Mouse (Mus musculus): ENCODE measurements around the gene Brca2. TPM values are rescaled to one million over a fixed set of nuclear protein-coding genes. Genes with fewer than 3 reads are reported as not detected.

The Brca2 gene
- polyA plus RNA-seq, 1 experiment from 2014 or later: 34.1 TPM

- WGBS: 71% methylated on average over 7 of the region's 7 CpGs
- no peaks in the 10 kb centered on the region for H3K9me3 ChIP-seq (ENCODE audit: low read depth, low read length)
- H3K27ac ChIP-seq (ENCODE audit: low read depth): no peak within 1 kb of the TSS
- DNase-seq (no peak), ATAC-seq (ENCODE audit: insufficient read depth) (no peak)
- 0 out of 2 replicates have a peak, but pooled peaks cover 4% of the 10 kb centered on the region for H3K4me1 ChIP-seq (ENCODE audit: insufficient read depth)
- no peak within 1 kb of the TSS for H3K9ac ChIP-seq
- no peak within 1 kb of the TSS for H3K4me3 ChIP-seq (ENCODE audit: low read depth, low read length)
- H3K4me2 ChIP-seq: no peak within 1 kb of the TSS
- peaks cover 18% of the 10 kb centered on the region for H3K27me3 ChIP-seq (ENCODE audit: insufficient read depth, low read length)
- TF ChIP-seq CTCF (IDR thresholded peaks at IDR 0.05; ENCODE audit: low read depth): no peak
- no peaks in the 10 kb centered on the region for H3K36me3 ChIP-seq (ENCODE audit: insufficient read depth)
Observed at GRCm38 (mm10) chr5:150597088-150597487, 74.7 kb downstream of the Brca2 start, which contains the start of gene N4bp2l1. N4bp2l1 (minus strand) TSS chr5:150597188.

DNA sequence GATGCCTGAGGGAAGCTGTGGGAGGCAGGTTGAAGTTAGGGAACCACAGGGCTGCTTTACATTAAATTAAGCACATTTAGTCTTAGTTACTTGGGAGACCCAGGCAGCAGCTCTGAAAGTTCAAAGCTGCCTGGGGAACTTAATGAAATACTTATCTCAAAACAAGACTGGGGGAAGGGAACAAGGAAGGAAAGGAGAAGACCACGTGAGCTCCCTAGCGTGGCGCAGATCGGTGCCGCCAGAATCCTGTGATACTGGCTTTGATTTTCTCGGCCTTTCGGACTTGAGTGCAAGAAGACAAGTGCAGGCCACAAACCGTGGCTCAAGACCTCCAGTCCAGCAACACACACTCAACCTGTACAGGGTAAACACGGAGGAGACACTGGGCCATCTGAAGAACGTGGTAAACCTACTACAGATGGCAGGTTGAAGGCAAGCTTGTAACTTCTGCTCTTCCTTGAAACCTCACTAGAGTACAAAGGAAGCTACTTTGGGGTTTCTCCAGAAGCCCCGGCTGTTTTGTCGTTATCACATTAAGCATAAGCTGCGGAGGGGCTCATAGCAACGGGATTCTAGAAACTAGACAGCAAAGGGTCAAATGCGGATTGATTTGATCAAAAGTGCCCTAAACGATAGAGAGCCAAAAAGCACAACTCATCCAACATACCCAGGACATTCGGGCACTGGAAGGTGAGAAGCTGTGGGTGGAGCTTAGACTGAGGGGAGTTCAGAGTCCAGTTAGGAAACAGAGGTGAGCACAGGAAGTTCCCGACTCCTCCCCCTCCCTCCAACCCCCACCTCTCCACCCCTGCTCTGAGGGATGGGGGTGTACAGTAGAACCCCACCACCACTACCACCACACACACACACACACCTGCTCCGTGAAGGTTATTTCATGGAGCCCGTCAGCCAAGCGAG, 76.0 kb downstream of the Brca2 start:
- no peak overlapping the region for H3K4me3 ChIP-seq (ENCODE audit: low read depth, low read length)
- TF ChIP-seq CTCF (IDR thresholded peaks at IDR 0.05; ENCODE audit: low read depth): no peak
- WGBS: 45% methylated on average over 21 of the region's 21 CpGs
- DNase-seq (no peak), ATAC-seq (ENCODE audit: insufficient read depth) (no peak)
- no peak overlapping the region for H3K27ac ChIP-seq (ENCODE audit: low read depth)
- H3K4me2 ChIP-seq: no peak overlapping the region
- no peaks in the 10 kb centered on the region for H3K36me3 ChIP-seq (ENCODE audit: insufficient read depth)
- no peak overlapping the region for H3K9ac ChIP-seq
- no peaks in the 10 kb centered on the region for H3K9me3 ChIP-seq (ENCODE audit: low read depth, low read length)
- peaks cover 9% of the 10 kb centered on the region for H3K27me3 ChIP-seq (ENCODE audit: insufficient read depth, low read length)
- no peaks in the 10 kb centered on the region for H3K4me1 ChIP-seq (ENCODE audit: insufficient read depth)

GRCm38 (mm10) chr5:150599301-150600294, 77.2 kb downstream of the Brca2 start:
- no peak overlapping the region for H3K9ac ChIP-seq
- no peak overlapping the region for H3K4me3 ChIP-seq (ENCODE audit: low read depth, low read length)
- H3K4me2 ChIP-seq: no peak overlapping the region
- DNase-seq: no peak
- no peak for ATAC-seq (ENCODE audit: insufficient read depth)
- peaks cover 6% of the 10 kb centered on the region for H3K27me3 ChIP-seq (ENCODE audit: insufficient read depth, low read length)
- 56% methylated on average over 13 of the region's 13 CpGs for WGBS
- H3K4me1 ChIP-seq (ENCODE audit: insufficient read depth): no peaks in the 10 kb centered on the region
- no peak for TF ChIP-seq CTCF (IDR thresholded peaks at IDR 0.05; ENCODE audit: low read depth)
- H3K36me3 ChIP-seq (ENCODE audit: insufficient read depth): no peaks in the 10 kb centered on the region
- H3K9me3 ChIP-seq (ENCODE audit: low read depth, low read length): no peaks in the 10 kb centered on the region
- H3K27ac ChIP-seq (ENCODE audit: low read depth): no peak overlapping the region

- no peak overlapping the region for H3K9ac ChIP-seq
- no peak overlapping the region for H3K27ac ChIP-seq (ENCODE audit: low read depth)
- H3K36me3 ChIP-seq (ENCODE audit: insufficient read depth): no peaks in the 10 kb centered on the region
- WGBS: 67% methylated on average over 20 of the region's 20 CpGs
- DNase-seq (no peak), ATAC-seq (ENCODE audit: insufficient read depth) (no peak)
- H3K4me3 ChIP-seq (ENCODE audit: low read depth, low read length): no peak overlapping the region
- TF ChIP-seq CTCF (IDR thresholded peaks at IDR 0.05; ENCODE audit: low read depth): no peak
- H3K4me2 ChIP-seq: no peak overlapping the region
- no peaks in the 10 kb centered on the region for H3K9me3 ChIP-seq (ENCODE audit: low read depth, low read length)
- H3K4me1 ChIP-seq (ENCODE audit: insufficient read depth): no peaks in the 10 kb centered on the region
- H3K27me3 ChIP-seq (ENCODE audit: insufficient read depth, low read length): no peaks in the 10 kb centered on the region
Observed at GRCm38 (mm10) chr5:150600554-150601440, 78.4 kb downstream of the Brca2 start.

- no peak overlapping the region for H3K4me2 ChIP-seq
- H3K9me3 ChIP-seq (ENCODE audit: low read depth, low read length): no peaks in the 10 kb centered on the region
- no peak overlapping the region for H3K9ac ChIP-seq
- H3K27ac ChIP-seq (ENCODE audit: low read depth): no peak overlapping the region
- no peak for TF ChIP-seq CTCF (IDR thresholded peaks at IDR 0.05; ENCODE audit: low read depth)
- no peak overlapping the region for H3K4me3 ChIP-seq (ENCODE audit: low read depth, low read length)
- no peaks in the 10 kb centered on the region for H3K27me3 ChIP-seq (ENCODE audit: insufficient read depth, low read length)
- no peak for DNase-seq
- no peak for ATAC-seq (ENCODE audit: insufficient read depth)
- 73% methylated on average over 14 of the region's 14 CpGs for WGBS
- no peaks in the 10 kb centered on the region for H3K4me1 ChIP-seq (ENCODE audit: insufficient read depth)
- no peaks in the 10 kb centered on the region for H3K36me3 ChIP-seq (ENCODE audit: insufficient read depth)
Observed at GRCm38 (mm10) chr5:150601441-150602230, 79.2 kb downstream of the Brca2 start.

DNA sequence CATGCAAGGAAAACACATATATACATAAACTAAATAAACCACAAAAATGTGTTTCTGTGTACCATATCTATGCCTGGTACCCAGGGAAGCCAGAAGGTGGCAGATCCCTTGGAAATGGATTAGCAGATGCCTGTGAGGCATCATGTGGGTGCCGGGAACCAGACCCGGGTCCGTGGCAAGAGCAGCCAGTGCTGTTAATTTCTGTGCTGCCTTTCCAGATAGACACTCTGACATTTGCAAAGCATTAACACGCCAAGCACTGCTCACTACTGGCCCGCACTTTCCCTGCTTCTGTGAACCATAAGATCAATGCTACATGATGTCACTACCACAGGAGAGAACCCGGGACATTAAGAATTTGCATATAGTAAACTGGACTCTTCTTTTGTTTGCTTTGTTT, 83.7 kb downstream of the Brca2 start:
- 91% methylated on average over 6 of the region's 6 CpGs for WGBS
- Histone ChIP-seq H3K27me3 (ENCODE audit: insufficient read depth, low read length) (no peaks in the 10 kb centered on the region), H3K4me3 (ENCODE audit: low read depth, low read length) (no peak overlapping the region), H3K4me2 (no peak overlapping the region), H3K36me3 (ENCODE audit: insufficient read depth) (no peaks in the 10 kb centered on the region), H3K4me1 (ENCODE audit: insufficient read depth) (no peaks in the 10 kb centered on the region), H3K9ac (no peak overlapping the region), H3K9me3 (ENCODE audit: low read depth, low read length) (no peaks in the 10 kb centered on the region), H3K27ac (ENCODE audit: low read depth) (no peak overlapping the region)
- ATAC-seq (ENCODE audit: insufficient read depth) (no peak), DNase-seq (no peak)
- no peak for TF ChIP-seq CTCF (IDR thresholded peaks at IDR 0.05; ENCODE audit: low read depth)
